In the genomic region with DNA sequence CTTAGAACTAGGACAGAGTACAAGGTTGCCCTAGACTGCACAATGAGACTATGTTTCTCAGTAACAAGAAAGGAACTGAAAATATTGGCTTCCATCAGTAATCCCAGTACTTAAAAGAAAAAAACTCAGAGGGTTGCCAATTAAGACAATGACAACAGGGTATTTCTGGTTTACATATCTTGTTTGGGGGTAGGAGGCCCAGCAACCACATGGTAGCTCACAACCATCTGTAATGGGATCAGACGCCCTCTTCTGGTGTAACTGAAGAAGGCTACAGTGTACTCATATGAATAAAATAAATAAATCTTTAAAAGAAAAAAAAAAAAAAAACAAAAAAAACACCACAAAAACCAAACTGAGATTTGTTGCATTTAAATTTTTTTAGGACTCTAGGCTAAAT, we compare ENCODE assay signal across 17 mouse cellular contexts. TPM values are rescaled to one million over a fixed set of nuclear protein-coding genes. Genes with fewer than 3 reads are reported as not detected.
DNase-seq lines count a peak whose midpoint lies in the region; ATAC-seq and TF ChIP-seq lines count a peak whose summit lies in the region.
"Had no signal": no experiment of that assay in that cellular context is flagged by ENCODE, and none has a peak within 500 bp of the region (broad histone marks: within the 10 kb centered on the region; RNA-seq: fewer than 3 reads in every experiment).

No protein-coding gene starts in this region.

- H3K27me3 ChIP-seq in intestine, postnatal 0 days (replicated peaks; ENCODE audit: control insufficient read depth, insufficient read depth, low read length): no peaks in the 10 kb centered on the region
- H3K27me3 ChIP-seq in intestine, embryonic 16.5 days (replicated peaks; ENCODE audit: control insufficient read depth, insufficient read depth, low read length): no peaks in the 10 kb centered on the region
- no peaks in the 10 kb centered on the region for H3K27me3 ChIP-seq in midbrain, embryonic 14.5 days (ENCODE audit: control insufficient read depth, insufficient read depth, low read length)
- H3K27me3 ChIP-seq in midbrain, embryonic 16.5 days (ENCODE audit: control insufficient read depth, insufficient read depth, low read depth, low read length): no peaks in the 10 kb centered on the region
- no peaks in the 10 kb centered on the region for H3K27me3 ChIP-seq in hindbrain, embryonic 16.5 days (replicated peaks; ENCODE audit: control insufficient read depth, insufficient read depth, low read length)
- H3K27me3 ChIP-seq: megakaryocyte, embryonic 14.5 days had no signal

- H3K9me3 ChIP-seq in intestine, postnatal 0 days (ENCODE audit: control insufficient read depth): no peaks in the 10 kb centered on the region
- H3K9me3 ChIP-seq in intestine, embryonic 16.5 days (ENCODE audit: control insufficient read depth, low read length): no peaks in the 10 kb centered on the region
- no peaks in the 10 kb centered on the region for H3K9me3 ChIP-seq in midbrain, embryonic 14.5 days (ENCODE audit: control insufficient read depth, low read length)
- no peaks in the 10 kb centered on the region for H3K9me3 ChIP-seq in midbrain, embryonic 16.5 days (replicated peaks; ENCODE audit: control insufficient read depth, low read length, poor library complexity, severe bottlenecking)
- H3K9me3 ChIP-seq in hindbrain, embryonic 16.5 days (ENCODE audit: control insufficient read depth, low read length): no peaks in the 10 kb centered on the region
- H3K9me3 ChIP-seq: hindbrain, embryonic 10.5 days; limb, embryonic 10.5 days; megakaryocyte, embryonic 14.5 days had no signal

- H3K27ac ChIP-seq in intestine, postnatal 0 days (ENCODE audit: low read depth, low read length): no peak overlapping the region; the same call in 1 of the 2 replicates
- H3K27ac ChIP-seq in intestine, embryonic 16.5 days (ENCODE audit: low read length): no peak overlapping the region
- H3K27ac ChIP-seq in midbrain, embryonic 14.5 days (replicated peaks; ENCODE audit: low read depth, low read length): no peak overlapping the region
- H3K27ac ChIP-seq in midbrain, embryonic 16.5 days (ENCODE audit: low read length): no peak overlapping the region
- no peak overlapping the region for H3K27ac ChIP-seq in hindbrain, embryonic 16.5 days (ENCODE audit: low read depth, low read length)
- H3K27ac ChIP-seq: hindbrain, embryonic 10.5 days; limb, embryonic 10.5 days had no signal

- peak; percentile 50 for TF ChIP-seq CTCF in intestine, postnatal 0 days (IDR thresholded peaks at IDR 0.05; ENCODE audit: low read depth)

- H3K9ac ChIP-seq in intestine, postnatal 0 days (ENCODE audit: low read depth, low read length): no peak overlapping the region
- H3K9ac ChIP-seq in intestine, embryonic 16.5 days (ENCODE audit: low read depth, low read length): no peak overlapping the region
- no peak overlapping the region for H3K9ac ChIP-seq in midbrain, embryonic 14.5 days (replicated peaks; ENCODE audit: low read length)
- H3K9ac ChIP-seq in midbrain, embryonic 16.5 days (ENCODE audit: low read depth, low read length): no peak overlapping the region
- H3K9ac ChIP-seq in hindbrain, embryonic 16.5 days (ENCODE audit: low read depth, low read length): no peak overlapping the region

- no peak overlapping the region for H3K4me3 ChIP-seq in intestine, postnatal 0 days (ENCODE audit: low read depth, low read length)
- H3K4me3 ChIP-seq in intestine, embryonic 16.5 days (ENCODE audit: low read length): no peak overlapping the region
- no peak overlapping the region for H3K4me3 ChIP-seq in midbrain, embryonic 14.5 days (replicated peaks; ENCODE audit: low read depth, low read length)
- no peak overlapping the region for H3K4me3 ChIP-seq in midbrain, embryonic 16.5 days (ENCODE audit: low read depth, low read length)
- H3K4me3 ChIP-seq in hindbrain, embryonic 16.5 days (ENCODE audit: low read length): no peak overlapping the region
- H3K4me3 ChIP-seq: hindbrain, embryonic 10.5 days; limb, embryonic 10.5 days; megakaryocyte, embryonic 14.5 days had no signal

- no peak overlapping the region for H3K4me2 ChIP-seq in intestine, postnatal 0 days (replicated peaks; ENCODE audit: low read depth)
- H3K4me2 ChIP-seq in intestine, embryonic 16.5 days (ENCODE audit: low read depth, low read length): no peak overlapping the region
- H3K4me2 ChIP-seq in midbrain, embryonic 14.5 days (ENCODE audit: low read length): no peak overlapping the region
- H3K4me2 ChIP-seq in midbrain, embryonic 16.5 days (ENCODE audit: low read length): no peak overlapping the region
- no peak overlapping the region for H3K4me2 ChIP-seq in hindbrain, embryonic 16.5 days (ENCODE audit: low read length)
- H3K4me2 ChIP-seq: heart, embryonic 11.5 days had no signal

- 18% methylated on average over 1 of the region's 1 CpGs for WGBS in intestine, postnatal 0 days
- 23% methylated on average over 1 of the region's 1 CpGs for WGBS in intestine, embryonic 16.5 days
- WGBS in midbrain, embryonic 14.5 days: 28% methylated on average over 1 of the region's 1 CpGs
- 22% methylated on average over 1 of the region's 1 CpGs for WGBS in midbrain, embryonic 16.5 days
- 23% methylated on average over 1 of the region's 1 CpGs for WGBS in hindbrain, embryonic 16.5 days

- peak; percentile 21 for DNase-seq in midbrain, embryonic 14.5 days
- peak; percentile 58 for DNase-seq in NIH3T3 (ENCODE audit: low read depth)
- DNase-seq in naive thymus-derived CD4-positive, alpha-beta T cell, adult 2 months (ENCODE audit: low read depth): peak; percentile 63
- no peak for DNase-seq in layer of hippocampus, adult 9-11 months
- DNase-seq: adrenal gland, postnatal 25 days; gastrocnemius, postnatal 14 days; kidney, adult 8-10 months; right cerebral cortex, postnatal 4 days; thymus, postnatal 25 days had no signal

- H3K4me1 ChIP-seq in intestine, postnatal 0 days (replicated peaks; ENCODE audit: control insufficient read depth, insufficient read depth, low read length): no peaks in the 10 kb centered on the region
- H3K4me1 ChIP-seq in intestine, embryonic 16.5 days (ENCODE audit: control insufficient read depth, insufficient read depth, low read length): no peaks in the 10 kb centered on the region
- H3K4me1 ChIP-seq in midbrain, embryonic 14.5 days (ENCODE audit: control insufficient read depth, insufficient read depth, low read length): no peaks in the 10 kb centered on the region
- H3K4me1 ChIP-seq in midbrain, embryonic 16.5 days (ENCODE audit: control insufficient read depth, insufficient read depth, low read length): 0 out of 2 replicates have a peak, but pooled peaks cover 3% of the 10 kb centered on the region
- no peaks in the 10 kb centered on the region for H3K4me1 ChIP-seq in hindbrain, embryonic 16.5 days (ENCODE audit: control insufficient read depth, insufficient read depth, low read depth, low read length)
- H3K4me1 ChIP-seq: hindbrain, embryonic 10.5 days; limb, embryonic 10.5 days had no signal

- H3K36me3 ChIP-seq in intestine, postnatal 0 days (ENCODE audit: control insufficient read depth, insufficient read depth): peaks cover 87% of the 10 kb centered on the region
- H3K36me3 ChIP-seq in intestine, embryonic 16.5 days (ENCODE audit: control insufficient read depth, insufficient read depth, low read length): peaks cover 41% of the 10 kb centered on the region
- peaks cover 93% of the 10 kb centered on the region for H3K36me3 ChIP-seq in midbrain, embryonic 14.5 days (ENCODE audit: control insufficient read depth, insufficient read depth, low read length)
- H3K36me3 ChIP-seq in midbrain, embryonic 16.5 days (ENCODE audit: control insufficient read depth, insufficient read depth, low read length): peaks cover 66% of the 10 kb centered on the region
- peaks cover 63% of the 10 kb centered on the region for H3K36me3 ChIP-seq in hindbrain, embryonic 16.5 days (ENCODE audit: control insufficient read depth, insufficient read depth, low read length)

- ATAC-seq in intestine, postnatal 0 days: no peak
- ATAC-seq in intestine, embryonic 16.5 days: no peak
- ATAC-seq in midbrain, embryonic 14.5 days (ENCODE audit: low FRiP score, low TSS enrichment): no peak
- no peak for ATAC-seq in midbrain, embryonic 16.5 days
- ATAC-seq in hindbrain, embryonic 16.5 days: no peak

RNA-seq across cellular contexts. Expression of a gene that starts 8.4 kb away (rescaled TPM):
- 95.8 and 103 TPM in 2 replicates for polyA plus RNA-seq in intestine, postnatal 0 days (2015; fragmentation: Nextera tagmentation; extraction: Ambion mirVana)
- polyA plus RNA-seq in intestine, embryonic 16.5 days (2015; fragmentation: Nextera tagmentation; extraction: Ambion mirVana): 131 and 137 TPM in 2 replicates
- 158 and 160 TPM in 2 replicates for polyA plus RNA-seq in midbrain, embryonic 14.5 days (2014; fragmentation: Nextera tagmentation; extraction: Ambion mirVana)
- polyA plus RNA-seq in midbrain, embryonic 16.5 days (2015; fragmentation: Nextera tagmentation; extraction: Ambion mirVana): 178 and 188 TPM in 2 replicates
- polyA plus RNA-seq in hindbrain, embryonic 16.5 days (2015; fragmentation: Nextera tagmentation; extraction: Ambion mirVana): 150 and 151 TPM in 2 replicates

RNA-seq across cellular contexts. Expression of a gene that starts 22.7 kb away (rescaled TPM):
- polyA plus RNA-seq in intestine, postnatal 0 days (2015; fragmentation: Nextera tagmentation; extraction: Ambion mirVana): 207 and 216 TPM in 2 replicates
- 261 and 276 TPM in 2 replicates for polyA plus RNA-seq in intestine, embryonic 16.5 days (2015; fragmentation: Nextera tagmentation; extraction: Ambion mirVana)
- polyA plus RNA-seq in midbrain, embryonic 14.5 days (2014; fragmentation: Nextera tagmentation; extraction: Ambion mirVana): 340 and 468 TPM in 2 replicates
- polyA plus RNA-seq in midbrain, embryonic 16.5 days (2015; fragmentation: Nextera tagmentation; extraction: Ambion mirVana): 346 and 351 TPM in 2 replicates
- 322 TPM in 2 replicates for polyA plus RNA-seq in hindbrain, embryonic 16.5 days (2015; fragmentation: Nextera tagmentation; extraction: Ambion mirVana)

RNA-seq across cellular contexts. Expression of a gene that starts 29.5 kb away (rescaled TPM):
- polyA plus RNA-seq in intestine, postnatal 0 days (2015; fragmentation: Nextera tagmentation; extraction: Ambion mirVana): 24.9 TPM in 2 replicates
- 35.6 and 37.7 TPM in 2 replicates for polyA plus RNA-seq in intestine, embryonic 16.5 days (2015; fragmentation: Nextera tagmentation; extraction: Ambion mirVana)
- 57.5 and 65.3 TPM in 2 replicates for polyA plus RNA-seq in midbrain, embryonic 14.5 days (2014; fragmentation: Nextera tagmentation; extraction: Ambion mirVana)
- 56.9 and 57.5 TPM in 2 replicates for polyA plus RNA-seq in midbrain, embryonic 16.5 days (2015; fragmentation: Nextera tagmentation; extraction: Ambion mirVana)
- 49.6 and 50.7 TPM in 2 replicates for polyA plus RNA-seq in hindbrain, embryonic 16.5 days (2015; fragmentation: Nextera tagmentation; extraction: Ambion mirVana)

RNA-seq across cellular contexts. Expression of a gene that starts 29.8 kb away (rescaled TPM):
- 24.6 and 28.0 TPM in 2 replicates for polyA plus RNA-seq in intestine, postnatal 0 days (2015; fragmentation: Nextera tagmentation; extraction: Ambion mirVana)
- 40.9 and 53.6 TPM in 2 replicates for polyA plus RNA-seq in intestine, embryonic 16.5 days (2015; fragmentation: Nextera tagmentation; extraction: Ambion mirVana)
- 54.3 and 55.0 TPM in 2 replicates for polyA plus RNA-seq in midbrain, embryonic 14.5 days (2014; fragmentation: Nextera tagmentation; extraction: Ambion mirVana)
- 49.8 and 50.2 TPM in 2 replicates for polyA plus RNA-seq in midbrain, embryonic 16.5 days (2015; fragmentation: Nextera tagmentation; extraction: Ambion mirVana)
- polyA plus RNA-seq in hindbrain, embryonic 16.5 days (2015; fragmentation: Nextera tagmentation; extraction: Ambion mirVana): 47.7 and 51.0 TPM in 2 replicates
